In the genomic region with DNA sequence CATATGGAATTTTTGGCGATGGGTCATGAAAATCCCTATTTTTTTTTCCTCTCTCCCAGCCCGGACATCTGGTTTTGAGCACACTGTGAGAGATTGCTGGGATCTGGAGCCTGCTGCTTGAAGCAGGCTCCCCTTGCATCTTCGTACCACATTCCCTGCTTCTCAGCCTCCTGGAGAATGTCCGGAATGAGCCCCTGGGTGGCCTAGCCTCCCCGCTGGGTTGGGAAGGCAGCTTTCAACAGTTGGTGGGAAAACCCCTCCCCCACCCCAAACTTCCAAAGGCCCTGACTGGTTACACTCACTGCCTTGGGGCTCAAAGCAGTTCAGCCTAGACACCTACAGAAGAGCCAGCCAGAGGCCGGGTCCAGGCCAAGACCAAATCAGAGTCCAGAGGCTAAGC, we compare ENCODE assay signal across 11 mouse cellular contexts. TPM values are rescaled to one million over a fixed set of nuclear protein-coding genes. Genes with fewer than 3 reads are reported as not detected.
DNase-seq lines count a peak whose midpoint lies in the region; ATAC-seq and TF ChIP-seq lines count a peak whose summit lies in the region.
"Had no signal": no experiment of that assay in that cellular context is flagged by ENCODE, and none has a peak within 500 bp of the region (broad histone marks: within the 10 kb centered on the region; RNA-seq: fewer than 3 reads in every experiment).

No protein-coding gene starts in this region.

- H3K4me1 ChIP-seq in hindbrain, embryonic 11.5 days (replicated peaks; ENCODE audit: control insufficient read depth, insufficient read depth, low read length) = no peaks in the 10 kb centered on the region
- H3K4me1 ChIP-seq in hindbrain, postnatal 0 days (ENCODE audit: insufficient read depth, low read length) = peaks cover 10% of the 10 kb centered on the region
- H3K4me1 ChIP-seq in E14TG2a.4 (replicated peaks; ENCODE audit: low read depth, low read length) = peaks cover 72% of the 10 kb centered on the region

- 14% methylated on average over 6 of the region's 6 CpGs for WGBS in hindbrain, embryonic 11.5 days
- 34% methylated on average over 6 of the region's 6 CpGs for WGBS in hindbrain, postnatal 0 days

- DNase-seq in hindbrain, embryonic 11.5 days (ENCODE audit: low spot score) = peak; percentile 66
- no peak for DNase-seq in hindbrain, postnatal 0 days (ENCODE audit: low spot score)
- peak; percentile 81 for DNase-seq in embryo, embryonic 10.5 days (ENCODE audit: low spot score)
- peak; percentile 67 to 82 for DNase-seq in kidney, postnatal 4 days
- no peak for DNase-seq in spleen, postnatal 4 days (ENCODE audit: low spot score in 2 of 2)
- DNase-seq in cerebellum, adult 9-10 months = no peak
- DNase-seq in right cerebral cortex, adult 2 months (ENCODE audit: low spot score in 2 of 2) = no peak
- DNase-seq: gastrocnemius, postnatal 36 days; layer of hippocampus, adult 9-11 months had no signal

- H3K4me3 ChIP-seq in hindbrain, embryonic 11.5 days (ENCODE audit: low read depth, low read length) = no peak overlapping the region
- no peak overlapping the region for H3K4me3 ChIP-seq in hindbrain, postnatal 0 days (ENCODE audit: low read length)
- H3K4me3 ChIP-seq in E14TG2a.4 (replicated peaks; ENCODE audit: low read length) = peak overlapping the region; percentile 39
- H3K4me3 ChIP-seq: midbrain, embryonic 12.5 days had no signal

- no peak for ATAC-seq in hindbrain, embryonic 11.5 days (ENCODE audit: low FRiP score)
- no peak for ATAC-seq in hindbrain, postnatal 0 days

- H3K9ac ChIP-seq in hindbrain, embryonic 11.5 days (ENCODE audit: low read depth, low read length) = no peak overlapping the region
- H3K9ac ChIP-seq in hindbrain, postnatal 0 days (replicated peaks; ENCODE audit: low read length) = no peak overlapping the region
- H3K9ac ChIP-seq: midbrain, embryonic 12.5 days had no signal

- H3K27me3 ChIP-seq in hindbrain, embryonic 11.5 days (ENCODE audit: control insufficient read depth, insufficient read depth, low read length) = no peaks in the 10 kb centered on the region
- no peaks in the 10 kb centered on the region for H3K27me3 ChIP-seq in hindbrain, postnatal 0 days (ENCODE audit: insufficient read depth, low read length)
- H3K27me3 ChIP-seq in E14TG2a.4 (ENCODE audit: insufficient read depth, low read length) = peaks cover 13% of the 10 kb centered on the region; the same call in 1 of the 2 replicates

- H3K27ac ChIP-seq in hindbrain, embryonic 11.5 days (ENCODE audit: low read depth, low read length) = no peak overlapping the region
- H3K27ac ChIP-seq in hindbrain, postnatal 0 days = no peak overlapping the region
- H3K27ac ChIP-seq: midbrain, embryonic 12.5 days had no signal

- TF ChIP-seq CTCF in hindbrain, postnatal 0 days (IDR thresholded peaks at IDR 0.05; ENCODE audit: low read depth) = no peak
- no peak for TF ChIP-seq CTCF in E14TG2a.4 (conservative IDR thresholded peaks at IDR 0.05; ENCODE audit: low read length)

- no peaks in the 10 kb centered on the region for H3K9me3 ChIP-seq in hindbrain, embryonic 11.5 days (ENCODE audit: control insufficient read depth, low read length)
- H3K9me3 ChIP-seq in hindbrain, postnatal 0 days (ENCODE audit: low read length) = no peaks in the 10 kb centered on the region
- H3K9me3 ChIP-seq in E14TG2a.4 (ENCODE audit: low read length) = peaks cover 6% of the 10 kb centered on the region
- H3K9me3 ChIP-seq: midbrain, embryonic 12.5 days had no signal

- H3K36me3 ChIP-seq in hindbrain, embryonic 11.5 days (ENCODE audit: control insufficient read depth, insufficient read depth, low read length) = no peaks in the 10 kb centered on the region
- H3K36me3 ChIP-seq in hindbrain, postnatal 0 days (ENCODE audit: insufficient read depth, low read length) = no peaks in the 10 kb centered on the region
- no peaks in the 10 kb centered on the region for H3K36me3 ChIP-seq in E14TG2a.4 (ENCODE audit: insufficient read depth, low read length)
- H3K36me3 ChIP-seq: midbrain, embryonic 12.5 days had no signal

- H3K4me2 ChIP-seq in hindbrain, embryonic 11.5 days (replicated peaks; ENCODE audit: low read depth, low read length) = no peak overlapping the region
- H3K4me2 ChIP-seq in hindbrain, postnatal 0 days (ENCODE audit: low read depth, low read length) = no peak overlapping the region
- H3K4me2 ChIP-seq: midbrain, embryonic 12.5 days had no signal

RNA-seq across cellular contexts. Expression of a gene that starts 5.8 kb away (rescaled TPM):
- 14.5 and 21.2 TPM in 2 replicates for polyA plus RNA-seq in hindbrain, embryonic 11.5 days (2014; fragmentation: Nextera tagmentation; extraction: Ambion mirVana)
- total RNA-seq in hindbrain, postnatal 0 days (2014; rRNA removed) = 35.4 and 37.5 TPM in 2 replicates
- 20.9 and 22.7 TPM in 2 replicates for polyA plus RNA-seq in hindbrain, postnatal 0 days (2015; fragmentation: Nextera tagmentation; extraction: Ambion mirVana)

Comparison
In these comparisons a context has a peak if more than half of its experiments do, and no peak if none do; other contexts are left out.
1. DNase-seq: peak in hindbrain, embryonic 11.5 days (single experiment), embryo, embryonic 10.5 days (single experiment) and kidney, postnatal 4 days (2 of 2); none in hindbrain, postnatal 0 days (single experiment), spleen, postnatal 4 days (0 of 2), cerebellum, adult 9-10 months (single experiment) and right cerebral cortex, adult 2 months (0 of 2).